11 mouse cellular contexts compared by ENCODE assay signal in the genomic region with DNA sequence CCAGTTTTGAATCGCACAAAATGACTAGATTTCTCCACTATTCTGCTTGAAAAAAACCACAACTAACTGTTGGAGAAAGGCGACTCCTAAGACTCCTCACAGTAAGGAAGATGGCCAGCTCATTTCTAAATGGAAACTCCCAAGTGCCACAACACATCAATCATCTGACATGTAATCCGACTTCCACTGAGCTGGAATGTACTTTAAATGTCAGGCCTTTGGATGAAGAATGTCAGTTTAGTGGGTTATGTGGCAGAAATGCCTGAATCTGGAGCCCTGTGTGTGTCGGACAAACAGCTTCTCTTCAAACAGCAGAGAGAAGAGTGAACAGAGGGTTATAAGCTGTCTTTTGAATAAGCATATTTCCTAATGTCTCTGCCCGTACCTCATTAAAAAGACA. TPM values are rescaled to one million over a fixed set of nuclear protein-coding genes. Genes with fewer than 3 reads are reported as not detected.
DNase-seq lines count a peak whose midpoint lies in the region; ATAC-seq and TF ChIP-seq lines count a peak whose summit lies in the region.
"Had no signal": no experiment of that assay in that cellular context is flagged by ENCODE, and none has a peak within 500 bp of the region (broad histone marks: within the 10 kb centered on the region; RNA-seq: fewer than 3 reads in every experiment).

No protein-coding gene starts in this region.

- 70% methylated on average over 5 of the region's 5 CpGs for WGBS in lung, embryonic 14.5 days

- peaks cover 9% of the 10 kb centered on the region; the same call in 1 of the 2 replicates for H3K4me1 ChIP-seq in lung, embryonic 14.5 days (ENCODE audit: insufficient read depth)
- H3K4me1 ChIP-seq in brown adipose tissue, adult 24 weeks (ENCODE audit: control insufficient read depth, insufficient read depth, insufficient read length, low read length): peaks cover 5% of the 10 kb centered on the region; the same call in 1 of the 2 replicates

- no peaks in the 10 kb centered on the region for H3K27me3 ChIP-seq in lung, embryonic 14.5 days (ENCODE audit: insufficient read depth, low read length)
- H3K27me3 ChIP-seq: heart, embryonic 15.5 days; intestine, embryonic 15.5 days had no signal

- ATAC-seq in lung, embryonic 14.5 days (ENCODE audit: insufficient read depth): no peak
- no peak for ATAC-seq in megakaryocyte progenitor cell, adult 5-6 weeks (replicated peaks; ENCODE audit: poor library complexity)
- ATAC-seq: intestine, embryonic 15.5 days had no signal

- no peak overlapping the region for H3K9ac ChIP-seq in lung, embryonic 14.5 days
- H3K9ac ChIP-seq: heart, embryonic 15.5 days had no signal

- H3K9me3 ChIP-seq in lung, embryonic 14.5 days (ENCODE audit: low read depth, low read length): no peaks in the 10 kb centered on the region
- H3K9me3 ChIP-seq: heart, embryonic 15.5 days; intestine, embryonic 15.5 days had no signal

- H3K27ac ChIP-seq in lung, embryonic 14.5 days (ENCODE audit: low read depth): no peak overlapping the region
- H3K27ac ChIP-seq in brown adipose tissue, adult 24 weeks (replicated peaks; ENCODE audit: low read depth, low read length): peak overlapping the region; percentile 99

- no peak overlapping the region for H3K4me2 ChIP-seq in lung, embryonic 14.5 days

- no peak overlapping the region for H3K4me3 ChIP-seq in lung, embryonic 14.5 days (ENCODE audit: low read depth, low read length)
- no peak overlapping the region for H3K4me3 ChIP-seq in brown adipose tissue, adult 24 weeks (ENCODE audit: insufficient read depth, low read depth, low read length)

- DNase-seq in gastrocnemius, adult 18-20 months (ENCODE audit: low spot score): peak; percentile 57
- no peak for DNase-seq in gastrocnemius, postnatal 4 days (ENCODE audit: low spot score in 2 of 2)
- DNase-seq in lung, embryonic 14.5 days: peak; percentile 13
- DNase-seq in lung, postnatal 14 days: no peak
- DNase-seq in retina, postnatal 1 day: peak; percentile 53
- DNase-seq: cerebellum, postnatal 36 days; gastrocnemius, postnatal 14 days had no signal

- no peak for TF ChIP-seq CTCF in lung, embryonic 14.5 days (IDR thresholded peaks at IDR 0.05; ENCODE audit: low read depth)

- no peaks in the 10 kb centered on the region for H3K36me3 ChIP-seq in lung, embryonic 14.5 days (ENCODE audit: insufficient read depth)
- H3K36me3 ChIP-seq: heart, embryonic 15.5 days; intestine, embryonic 15.5 days had no signal

RNA-seq across cellular contexts. Expression of a gene that starts 1.7 kb away (rescaled TPM):
- 10 to 100 TPM; 11.8 to 13.2 TPM for total RNA-seq in gastrocnemius, adult 18-20 months (2021)
- 10 to 100 TPM; 15.5 to 16.8 TPM for total RNA-seq in gastrocnemius, postnatal 4 days (2021)
- 11.0 and 12.1 TPM in 2 replicates for polyA plus RNA-seq in lung, embryonic 14.5 days (2014; fragmentation: Nextera tagmentation; extraction: Ambion mirVana)
- 5.0 and 7.4 TPM in 2 replicates for polyA plus RNA-seq in brown adipose tissue, adult 24 weeks (2012; ENCODE audit: insufficient read depth, insufficient read length, missing spikeins)
- total RNA-seq in megakaryocyte progenitor cell, adult 5-6 weeks (2015): 39.5 and 43.2 TPM in 2 replicates
- 16.4 and 16.5 TPM in 2 replicates for total RNA-seq in megakaryocyte progenitor cell, adult 5-6 weeks (2017)

Comparison
In these comparisons a context has a peak if more than half of its experiments do, and no peak if none do; other contexts are left out.
1. DNase-seq: peak in gastrocnemius, adult 18-20 months (single experiment), lung, embryonic 14.5 days (single experiment) and retina, postnatal 1 day (single experiment); none in gastrocnemius, postnatal 4 days (0 of 2) and lung, postnatal 14 days (single experiment).